Comparison of ENCODE assay signal across 25 mouse cellular contexts in the genomic region with DNA sequence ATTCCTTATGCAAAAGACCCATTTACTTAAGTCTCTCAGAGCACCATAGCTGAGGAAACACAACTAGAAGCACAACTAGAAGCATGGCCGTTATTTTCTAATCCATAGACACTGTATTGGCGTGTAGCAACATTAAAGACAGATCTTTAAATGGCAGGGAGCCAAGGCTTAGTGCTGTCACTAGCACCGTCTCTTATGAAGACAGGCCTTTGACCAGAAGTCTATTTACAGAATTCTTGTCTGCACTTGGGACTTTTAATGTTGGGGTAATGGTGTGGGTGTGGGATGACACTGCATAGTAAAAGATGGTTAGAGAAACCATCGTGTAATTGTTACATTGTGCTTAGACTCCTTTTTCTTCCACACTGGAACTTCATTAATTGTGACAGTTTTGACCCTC. TPM values are rescaled to one million over a fixed set of nuclear protein-coding genes. Genes with fewer than 3 reads are reported as not detected.
DNase-seq lines count a peak whose midpoint lies in the region; ATAC-seq and TF ChIP-seq lines count a peak whose summit lies in the region.
"Had no signal": no experiment of that assay in that cellular context is flagged by ENCODE, and none has a peak within 500 bp of the region (broad histone marks: within the 10 kb centered on the region; RNA-seq: fewer than 3 reads in every experiment).

No protein-coding gene starts in this region.

- H3K9me3 ChIP-seq in liver, embryonic 15.5 days (replicated peaks) = no peaks in the 10 kb centered on the region
- H3K9me3 ChIP-seq in liver, embryonic 12.5 days (replicated peaks) = no peaks in the 10 kb centered on the region
- H3K9me3 ChIP-seq in lung, embryonic 14.5 days (ENCODE audit: low read depth, low read length) = no peaks in the 10 kb centered on the region
- H3K9me3 ChIP-seq: embryonic facial prominence, embryonic 15.5 days; forebrain, embryonic 12.5 days had no signal

- TF ChIP-seq CTCF in lung, embryonic 14.5 days (IDR thresholded peaks at IDR 0.05; ENCODE audit: low read depth) = no peak

- H3K27me3 ChIP-seq in liver, embryonic 15.5 days = no peaks in the 10 kb centered on the region
- no peaks in the 10 kb centered on the region for H3K27me3 ChIP-seq in liver, embryonic 12.5 days (replicated peaks)
- H3K27me3 ChIP-seq in lung, embryonic 14.5 days (ENCODE audit: insufficient read depth, low read length) = no peaks in the 10 kb centered on the region
- H3K27me3 ChIP-seq: embryonic facial prominence, embryonic 13.5 days; embryonic facial prominence, embryonic 15.5 days; forebrain, embryonic 12.5 days had no signal

- peaks cover 34% of the 10 kb centered on the region for H3K36me3 ChIP-seq in liver, embryonic 15.5 days (replicated peaks)
- H3K36me3 ChIP-seq in liver, embryonic 12.5 days = peaks cover 54% of the 10 kb centered on the region
- H3K36me3 ChIP-seq in lung, embryonic 14.5 days (ENCODE audit: insufficient read depth) = peaks cover 25% of the 10 kb centered on the region

- no peak overlapping the region for H3K27ac ChIP-seq in liver, embryonic 15.5 days (replicated peaks)
- H3K27ac ChIP-seq in liver, embryonic 12.5 days = no peak overlapping the region
- H3K27ac ChIP-seq in lung, embryonic 14.5 days (ENCODE audit: low read depth) = no peak overlapping the region
- H3K27ac ChIP-seq: embryonic facial prominence, embryonic 13.5 days; embryonic facial prominence, embryonic 15.5 days; forebrain, embryonic 10.5 days; forebrain, embryonic 12.5 days had no signal

- 67% methylated on average over 4 of the region's 4 CpGs for WGBS in liver, embryonic 15.5 days (ENCODE audit: insufficient replicate concordance)
- 82% methylated on average over 4 of the region's 4 CpGs for WGBS in liver, embryonic 12.5 days (ENCODE audit: insufficient replicate concordance)
- WGBS in lung, embryonic 14.5 days = 68% methylated on average over 4 of the region's 4 CpGs

- H3K4me1 ChIP-seq in liver, embryonic 15.5 days (replicated peaks) = no peaks in the 10 kb centered on the region
- no peaks in the 10 kb centered on the region for H3K4me1 ChIP-seq in liver, embryonic 12.5 days
- H3K4me1 ChIP-seq in lung, embryonic 14.5 days (ENCODE audit: insufficient read depth) = no peaks in the 10 kb centered on the region
- H3K4me1 ChIP-seq: embryonic facial prominence, embryonic 13.5 days; embryonic facial prominence, embryonic 15.5 days; forebrain, embryonic 10.5 days; forebrain, embryonic 12.5 days had no signal

- peak; percentile 9 for DNase-seq in lung, embryonic 14.5 days
- DNase-seq in lung, adult 18-20 months = no peak
- DNase-seq in gastrocnemius, postnatal 10 days = no peak
- DNase-seq: adrenal gland, adult 2 months; adrenal gland, postnatal 10 days; adrenal gland, postnatal 25 days; cerebellum, adult 11 months; cerebellum, adult 18-20 months; cerebellum, adult 8-10 months; cerebellum, adult 9-11 months; cerebellum, postnatal 14 days; cerebellum, postnatal 36 days; embryo, embryonic 11 days had no signal

- ATAC-seq in liver, embryonic 15.5 days (ENCODE audit: insufficient read depth) = peak; percentile 57
- no peak for ATAC-seq in liver, embryonic 12.5 days
- ATAC-seq in lung, embryonic 14.5 days (ENCODE audit: insufficient read depth) = no peak
- ATAC-seq: forebrain, embryonic 14.5 days; forebrain, embryonic 16.5 days had no signal

- H3K9ac ChIP-seq in liver, embryonic 15.5 days = no peak overlapping the region
- no peak overlapping the region for H3K9ac ChIP-seq in liver, embryonic 12.5 days
- H3K9ac ChIP-seq in lung, embryonic 14.5 days = no peak overlapping the region
- H3K9ac ChIP-seq: embryonic facial prominence, embryonic 13.5 days; embryonic facial prominence, embryonic 15.5 days; forebrain, embryonic 12.5 days had no signal

- H3K4me2 ChIP-seq in liver, embryonic 15.5 days = no peak overlapping the region
- no peak overlapping the region for H3K4me2 ChIP-seq in liver, embryonic 12.5 days
- H3K4me2 ChIP-seq in lung, embryonic 14.5 days = no peak overlapping the region
- H3K4me2 ChIP-seq: embryonic facial prominence, embryonic 13.5 days; embryonic facial prominence, embryonic 15.5 days; forebrain, embryonic 12.5 days had no signal

- no peak overlapping the region for H3K4me3 ChIP-seq in liver, embryonic 15.5 days (replicated peaks)
- no peak overlapping the region for H3K4me3 ChIP-seq in liver, embryonic 12.5 days
- H3K4me3 ChIP-seq in lung, embryonic 14.5 days (ENCODE audit: low read depth, low read length) = no peak overlapping the region
- H3K4me3 ChIP-seq: embryonic facial prominence, embryonic 13.5 days; embryonic facial prominence, embryonic 15.5 days; erythroblast, embryonic 14.5 days; forebrain, embryonic 10.5 days; forebrain, embryonic 12.5 days had no signal

RNA-seq across cellular contexts. Expression of a gene that starts 17.2 kb away (rescaled TPM):
- polyA plus RNA-seq in liver, embryonic 15.5 days (2015; fragmentation: Nextera tagmentation; extraction: Ambion mirVana) = 0.12 and 0.14 TPM in 2 replicates
- 0.11 and 0.18 TPM in 2 replicates for polyA plus RNA-seq in liver, embryonic 12.5 days (2016; fragmentation: Nextera tagmentation; extraction: Ambion mirVana)
- polyA plus RNA-seq in lung, embryonic 14.5 days (2014; fragmentation: Nextera tagmentation; extraction: Ambion mirVana) = 0.09 and 0.34 TPM in 2 replicates
- 1 to 10 TPM in 1 of 2 experiments, under 1 TPM in 1; 0.26 to 1.7 TPM for total RNA-seq in gastrocnemius, postnatal 10 days (2021)
- total RNA-seq: common myeloid progenitor, adult 5-6 weeks; ES-E14 had no signal
- polyA plus RNA-seq: embryonic facial prominence, embryonic 11.5 days had no signal
